Mouse (Mus musculus): Measurements from ENCODE around the gene Mid1ip1. TPM values are rescaled to one million over a fixed set of nuclear protein-coding genes. Genes with fewer than 3 reads are reported as not detected.

Mid1ip1 gene
- polyA plus RNA-seq, 1 experiment = not detected

DNA sequence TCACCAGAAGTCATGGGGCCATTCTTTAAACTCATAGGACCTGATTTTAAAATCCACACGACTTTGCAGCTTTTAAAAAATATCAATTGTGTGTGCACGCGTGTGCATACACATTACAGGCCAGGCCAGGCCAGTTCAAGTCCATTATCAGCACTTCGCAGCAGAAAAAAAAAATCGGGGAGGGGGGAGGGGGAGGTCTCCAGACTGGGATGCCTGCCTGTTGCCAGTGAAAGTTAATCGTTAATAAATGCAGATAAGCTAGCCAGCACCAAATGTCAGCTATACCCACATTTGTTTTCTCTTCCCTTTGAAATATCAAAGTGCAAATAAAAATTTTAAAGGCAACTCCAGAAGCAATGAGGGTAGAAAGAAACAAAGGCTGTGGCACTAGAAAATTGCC lies 5.6 kb downstream of the Mid1ip1 start:
- TF ChIP-seq CTCF (IDR thresholded peaks at IDR 0.05; ENCODE audit: insufficient read depth, low read depth, low read length) (no peak), POLR2A (IDR thresholded peaks at IDR 0.05; ENCODE audit: insufficient read depth, low read depth, low read length) (no peak)
- H3K4me1 ChIP-seq (ENCODE audit: control insufficient read depth, insufficient read depth, low read length) = peaks cover 4% of the 10 kb centered on the region; the same call in 1 of the 2 replicates
- WGBS = 54% methylated on average over 6 of the region's 6 CpGs
- H3K4me3 ChIP-seq (ENCODE audit: insufficient read depth, low read depth, low read length) = no peak overlapping the region
- no peak overlapping the region for H3K27ac ChIP-seq (ENCODE audit: insufficient read depth, low read depth, low read length)

GRCm38 (mm10) chrX:10724571-10724970 lies 9.8 kb downstream of the Mid1ip1 start:
- no peaks in the 10 kb centered on the region for H3K4me1 ChIP-seq (ENCODE audit: control insufficient read depth, insufficient read depth, low read length)
- no peak for TF ChIP-seq POLR2A (IDR thresholded peaks at IDR 0.05; ENCODE audit: insufficient read depth, low read depth, low read length)
- TF ChIP-seq CTCF (IDR thresholded peaks at IDR 0.05; ENCODE audit: insufficient read depth, low read depth, low read length) = no peak
- WGBS = 67% methylated on average over 1 of the region's 1 CpGs

DNA sequence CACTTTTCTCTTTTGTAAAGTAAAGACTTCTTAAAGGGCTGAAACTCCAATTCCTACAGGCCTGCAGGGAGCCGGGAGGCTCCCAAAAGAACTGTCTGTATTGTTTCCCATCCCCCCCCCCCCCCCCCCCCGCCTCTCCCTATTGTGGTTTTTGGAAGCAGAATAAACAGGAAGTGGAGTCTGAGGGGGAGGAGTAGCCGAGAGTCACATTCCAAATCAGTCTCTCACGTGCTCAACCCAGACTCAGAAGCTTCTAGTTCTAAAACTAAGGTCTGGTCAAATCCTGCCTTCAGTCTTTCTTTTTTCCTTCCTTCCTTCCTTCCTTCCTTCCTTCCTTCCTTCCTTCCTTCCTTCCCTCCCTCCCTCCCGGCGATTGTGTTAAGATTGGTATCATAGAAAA lies 14.7 kb downstream of the Mid1ip1 start:
- Histone ChIP-seq H3K27ac (ENCODE audit: insufficient read depth, low read depth, low read length) (no peak overlapping the region), H3K4me1 (ENCODE audit: control insufficient read depth, insufficient read depth, low read length) (no peaks in the 10 kb centered on the region), H3K4me3 (ENCODE audit: insufficient read depth, low read depth, low read length) (no peak overlapping the region)
- WGBS = 23% methylated on average over 5 of the region's 6 CpGs
- TF ChIP-seq CTCF (IDR thresholded peaks at IDR 0.05; ENCODE audit: insufficient read depth, low read depth, low read length) (no peak), POLR2A (IDR thresholded peaks at IDR 0.05; ENCODE audit: insufficient read depth, low read depth, low read length) (no peak)

More at GRCm38 (mm10) chrX:10724571-10724970, 9.8 kb downstream of the Mid1ip1 start:
- no peak overlapping the region for H3K27ac ChIP-seq (ENCODE audit: insufficient read depth, low read depth, low read length)
- H3K4me3 ChIP-seq (ENCODE audit: insufficient read depth, low read depth, low read length) = no peak overlapping the region

DNA sequence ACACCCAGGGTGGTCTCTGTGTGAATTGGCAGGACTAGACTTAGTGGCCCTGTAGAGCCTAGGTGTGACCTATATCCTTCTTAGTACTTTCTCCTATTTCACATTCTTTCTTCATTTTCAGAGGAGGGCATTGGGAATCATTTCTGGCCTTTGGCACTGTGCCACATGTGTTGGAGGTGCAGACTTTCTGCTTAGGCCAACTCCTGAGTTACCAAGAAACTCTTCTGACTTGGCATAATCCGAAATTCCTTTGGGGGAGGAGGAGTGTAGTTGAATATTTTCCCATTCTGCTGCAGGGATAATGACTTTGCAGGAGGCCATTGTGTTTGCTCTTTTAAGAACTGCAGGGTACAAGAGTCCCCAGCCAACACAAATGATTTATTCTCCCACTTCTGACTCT lies 19.6 kb downstream of the Mid1ip1 start:
- TF ChIP-seq CTCF (IDR thresholded peaks at IDR 0.05; ENCODE audit: insufficient read depth, low read depth, low read length) (no peak), POLR2A (IDR thresholded peaks at IDR 0.05; ENCODE audit: insufficient read depth, low read depth, low read length) (no peak)

GRCm38 (mm10) chrX:10734874-10735273 lies 20.1 kb downstream of the Mid1ip1 start:
- TF ChIP-seq CTCF (IDR thresholded peaks at IDR 0.05; ENCODE audit: insufficient read depth, low read depth, low read length) (no peak), POLR2A (IDR thresholded peaks at IDR 0.05; ENCODE audit: insufficient read depth, low read depth, low read length) (no peak)
- WGBS = 85% methylated on average over 1 of the region's 1 CpGs
- Histone ChIP-seq H3K4me3 (ENCODE audit: insufficient read depth, low read depth, low read length) (no peak overlapping the region), H3K27ac (ENCODE audit: insufficient read depth, low read depth, low read length) (no peak overlapping the region), H3K4me1 (ENCODE audit: control insufficient read depth, insufficient read depth, low read length) (no peaks in the 10 kb centered on the region)

More for the DNA sequence above, 19.6 kb downstream of the Mid1ip1 start:
- no peaks in the 10 kb centered on the region for H3K4me1 ChIP-seq (ENCODE audit: control insufficient read depth, insufficient read depth, low read length)
- 27% methylated on average over 1 of the region's 1 CpGs for WGBS
- H3K27ac ChIP-seq (ENCODE audit: insufficient read depth, low read depth, low read length) = no peak overlapping the region
- no peak overlapping the region for H3K4me3 ChIP-seq (ENCODE audit: insufficient read depth, low read depth, low read length)

- H3K27ac ChIP-seq (ENCODE audit: insufficient read depth, low read depth, low read length) = no peak overlapping the region
- H3K4me3 ChIP-seq (ENCODE audit: insufficient read depth, low read depth, low read length) = no peak overlapping the region
- TF ChIP-seq POLR2A (IDR thresholded peaks at IDR 0.05; ENCODE audit: insufficient read depth, low read depth, low read length) = no peak
- no peak for TF ChIP-seq CTCF (IDR thresholded peaks at IDR 0.05; ENCODE audit: insufficient read depth, low read depth, low read length)
- no peaks in the 10 kb centered on the region for H3K4me1 ChIP-seq (ENCODE audit: control insufficient read depth, insufficient read depth, low read length)
- 80% methylated on average over 4 of the region's 4 CpGs for WGBS
Measured at GRCm38 (mm10) chrX:10758866-10759265, 44.1 kb downstream of the Mid1ip1 start.

DNA sequence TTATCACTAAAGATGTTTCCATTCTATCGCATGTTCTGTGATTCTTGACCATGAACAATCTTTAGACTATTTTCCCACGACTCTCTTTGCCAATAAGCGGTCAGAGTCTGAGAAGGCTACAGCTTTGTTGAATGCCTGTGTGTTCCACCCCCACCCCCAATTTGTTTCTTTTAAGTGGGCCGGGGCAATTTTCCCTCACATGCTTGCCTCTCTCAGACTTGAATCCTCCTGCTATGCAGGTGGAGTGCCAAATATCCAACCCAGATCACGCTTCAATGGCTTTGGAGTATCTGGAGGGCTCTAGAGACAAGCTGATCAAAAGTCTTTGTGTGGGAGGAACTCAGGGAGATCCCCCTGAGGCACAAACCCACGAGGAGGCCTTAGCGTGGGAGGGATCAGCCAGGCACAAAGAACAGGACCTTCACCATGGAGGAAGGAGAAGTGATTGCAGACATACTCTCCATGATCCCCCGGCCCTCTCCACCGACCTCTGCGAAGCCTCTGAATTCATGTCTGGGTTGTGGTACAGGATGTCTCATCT lies 48.7 kb downstream of the Mid1ip1 start:
- Histone ChIP-seq H3K4me3 (ENCODE audit: insufficient read depth, low read depth, low read length) (no peak overlapping the region), H3K27ac (ENCODE audit: insufficient read depth, low read depth, low read length) (no peak overlapping the region), H3K4me1 (ENCODE audit: control insufficient read depth, insufficient read depth, low read length) (no peaks in the 10 kb centered on the region)
- TF ChIP-seq CTCF (IDR thresholded peaks at IDR 0.05; ENCODE audit: insufficient read depth, low read depth, low read length) = no peak
- TF ChIP-seq POLR2A (IDR thresholded peaks at IDR 0.05; ENCODE audit: insufficient read depth, low read depth, low read length) = no peak
- 63% methylated on average over 10 of the region's 10 CpGs for WGBS

Other genes with a start within 250 kb of the Mid1ip1 start
- gene Tspan7, start 229.9 kb upstream of the Mid1ip1 start, polyA plus RNA-seq (2012; ENCODE audit: insufficient read depth, insufficient read length, low replicate concordance, missing spikeins) = 355 TPM in 1 of 2 replicates, not detected in the other

All from olfactory bulb, adult 2 months (tissue).